Mouse (Mus musculus) spleen, adult 2 months (tissue): ENCODE results near the gene Zfp410. TPM values are rescaled to one million over a fixed set of nuclear protein-coding genes. Genes with fewer than 3 reads are reported as not detected.

Experiments
- DNase-seq, 2 experiments: peaks; one replicate each; pipeline versions ENCODE4 v3.0.0 to v3.0.0-alpha.2; 2012 to 2021; ENCODE audit warnings: low spot score in 2 of 2, low read depth in 1 of 2
- H3K27ac ChIP-seq: fragments of 200-500 bp; 2 replicates; pipeline ENCODE4 v1.5.1; 2012; ENCODE audit warnings: low read length, inconsistent platforms; ENCODE audit not compliant: insufficient read depth
- H3K27me3 ChIP-seq: fragments of 200-500 bp; 2 replicates; pipeline ENCODE4 v1.6.1; 2012; ENCODE audit warnings: mild to moderate bottlenecking, moderate library complexity, low read length, inconsistent platforms; ENCODE audit not compliant: control insufficient read depth, insufficient read depth
- H3K36me3 ChIP-seq: fragments of 200-500 bp; 2 replicates; pipeline ENCODE4 v1.6.1; 2012; ENCODE audit warnings: mild to moderate bottlenecking, low read length, inconsistent platforms; ENCODE audit not compliant: control insufficient read depth, insufficient read depth
- H3K4me1 ChIP-seq: fragments of 200-500 bp; 2 replicates; pipeline ENCODE4 v1.6.1; 2011; ENCODE audit warnings: inconsistent platforms; ENCODE audit not compliant: control insufficient read depth, insufficient read depth, insufficient read length
- H3K4me3 ChIP-seq: fragments of 200-500 bp; 2 replicates; pipeline ENCODE4 v1.5.1; 2011; ENCODE audit warnings: mild to moderate bottlenecking, inconsistent platforms; ENCODE audit not compliant: insufficient read depth, insufficient read length; ENCODE audit errors: extremely low read depth
- CTCF ChIP-seq: fragments of 200-500 bp; IDR thresholded peaks from 2 replicates; pipeline ENCODE4 v1.5.1; 2011; ENCODE audit warnings: mild to moderate bottlenecking, inconsistent platforms; ENCODE audit not compliant: insufficient read depth, insufficient read length, insufficient replicate concordance; ENCODE audit errors: extremely low read depth
- POLR2A ChIP-seq: fragments of 200-500 bp; IDR thresholded peaks from 2 replicates; pipeline ENCODE4 v1.6.1; 2011; ENCODE audit warnings: low read depth, low read length, inconsistent platforms
- WGBS: fragments of 180-500 bp; shearing (Covaris S2); methylation state at CpG from one replicate; pipeline ENCODE4 v1.1.7; 2018; 5-methylcytosine and 5-hydroxymethylcytosine counted together
- polyA plus RNA-seq: library from polyadenylated mRNA; depleted of rRNA; stranded (reverse); fragments of >200 nt; gene quantifications from 2 replicates; pipeline ENCODE4 v1.2.3, GENCODE M21; 2012; rRNA removed

Zfp410 gene
- polyA plus RNA-seq, 1 experiment = 14.5 TPM

- H3K27ac ChIP-seq = no peak overlapping the region
- 96% methylated on average over 4 of the region's 4 CpGs for WGBS
- no peak overlapping the region for H3K4me3 ChIP-seq
- peaks cover 14% of the 10 kb centered on the region for H3K36me3 ChIP-seq
- H3K27me3 ChIP-seq = no peaks in the 10 kb centered on the region
- TF ChIP-seq CTCF (no peak), POLR2A (no peak)
- peaks cover 3% of the 10 kb centered on the region for H3K4me1 ChIP-seq
- DNase-seq = no peak
Observed at GRCm38 (mm10) chr12:84392681-84393080, 76.0 kb downstream of the Zfp410 start.

Other genes with a start within 250 kb of the Zfp410 start
- gene Acot5, start 247.5 kb upstream of the Zfp410 start, polyA plus RNA-seq = not detected in 2 replicates
- gene Acot6, start 216.2 kb upstream of the Zfp410 start, polyA plus RNA-seq = 0.57 and 0.88 TPM in 2 replicates
- gene Dnal1, start 202.5 kb upstream of the Zfp410 start, polyA plus RNA-seq = 0.49 and 0.88 TPM in 2 replicates
- 0.21 and 0.40 TPM in 2 replicates for gene Pnma1, start 168.4 kb upstream of the Zfp410 start, polyA plus RNA-seq
- 30.6 and 36.4 TPM in 2 replicates for gene Elmsan1, start 98.0 kb upstream of the Zfp410 start, polyA plus RNA-seq
- 2.8 and 4.2 TPM in 2 replicates for gene Ptgr2, start 31.6 kb upstream of the Zfp410 start, polyA plus RNA-seq
- gene Coq6, start 44.8 kb downstream of the Zfp410 start, polyA plus RNA-seq = 17.5 and 27.8 TPM in 2 replicates
- 0.27 and 0.32 TPM in 2 replicates for gene Fam161b, start 45.0 kb downstream of the Zfp410 start, polyA plus RNA-seq
- gene Entpd5, start 92.2 kb downstream of the Zfp410 start, polyA plus RNA-seq = 4.4 and 4.6 TPM in 2 replicates
- gene Bbof1, start 92.2 kb downstream of the Zfp410 start, polyA plus RNA-seq = 0.05 TPM in 1 of 2 replicates, not detected in the other
- 3.3 and 3.6 TPM in 2 replicates for gene Rnf113a2, start 100.3 kb downstream of the Zfp410 start, polyA plus RNA-seq
- 2.5 and 2.6 TPM in 2 replicates for gene Aldh6a1, start 134.2 kb downstream of the Zfp410 start, polyA plus RNA-seq
- 4.5 and 5.9 TPM in 2 replicates for gene Lin52, start 134.6 kb downstream of the Zfp410 start, polyA plus RNA-seq